Mouse (Mus musculus): ENCODE measurements around the gene Ntrk2.
A peak's percentile ranks its signal among the peaks of the same experiment; 100 is the strongest.

The Ntrk2 gene

DNA sequence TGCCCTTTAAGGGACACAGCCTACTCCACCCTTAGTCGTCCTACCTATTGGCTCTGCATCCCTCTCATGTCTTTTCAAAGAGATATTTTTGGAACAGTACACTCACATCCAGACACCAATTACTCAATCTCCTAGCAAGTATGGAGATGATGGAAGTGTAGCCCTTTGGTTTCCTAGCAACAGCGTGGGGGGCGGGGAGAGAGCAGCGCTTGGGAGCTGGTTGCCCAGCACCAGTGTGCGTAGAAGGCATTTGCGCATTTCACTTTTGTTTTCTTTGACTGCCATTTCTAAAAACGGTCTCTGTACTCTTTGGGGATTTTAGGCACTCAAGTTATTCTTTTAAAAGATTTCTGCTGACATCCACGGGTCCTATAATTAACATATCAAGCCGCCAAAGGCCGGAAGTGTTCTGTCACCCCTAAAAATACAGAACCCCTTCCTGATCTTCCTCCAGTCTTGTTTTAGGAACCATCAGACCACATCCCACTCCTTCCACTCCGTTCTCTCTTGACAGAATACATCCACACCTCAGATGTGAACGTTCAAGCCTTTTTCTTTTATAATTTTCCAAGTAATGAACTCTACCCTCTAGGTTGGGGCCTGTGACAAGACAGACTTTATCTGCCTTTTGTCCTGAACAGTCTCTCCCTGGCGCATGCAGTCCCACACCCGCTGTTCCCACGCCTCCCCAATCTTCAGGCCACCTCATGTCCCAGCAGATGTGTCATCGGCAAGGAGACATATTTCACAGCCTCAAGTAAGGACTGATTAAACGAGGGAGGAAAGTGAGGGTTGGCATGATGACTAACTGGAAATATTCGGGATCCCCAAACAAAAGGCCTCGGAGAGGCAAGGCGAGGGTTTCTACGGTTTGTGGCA lies 339.5 kb downstream of the Ntrk2 start:
- peak; percentile 55 for DNase-seq

DNA sequence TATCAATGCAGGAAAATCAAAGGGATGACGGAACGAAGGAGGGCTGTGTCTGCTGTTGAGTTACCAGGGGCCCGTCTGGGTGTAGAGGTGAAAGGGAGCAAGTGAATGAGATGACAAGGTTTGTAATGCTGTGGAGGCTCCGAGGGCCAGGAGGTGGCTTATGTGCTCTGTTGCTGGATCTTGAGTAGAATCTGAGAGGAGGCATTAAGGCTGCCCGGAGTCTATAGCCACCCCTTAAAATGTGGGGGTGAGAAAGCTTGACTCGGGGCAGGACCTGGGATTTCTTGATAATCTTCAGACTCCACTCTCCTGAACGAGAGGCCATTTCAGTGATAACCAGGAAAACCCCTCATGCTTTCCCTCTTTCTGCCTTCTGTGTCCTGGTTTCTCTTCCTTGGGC lies 340.2 kb downstream of the Ntrk2 start:
- no peak for DNase-seq

DNA sequence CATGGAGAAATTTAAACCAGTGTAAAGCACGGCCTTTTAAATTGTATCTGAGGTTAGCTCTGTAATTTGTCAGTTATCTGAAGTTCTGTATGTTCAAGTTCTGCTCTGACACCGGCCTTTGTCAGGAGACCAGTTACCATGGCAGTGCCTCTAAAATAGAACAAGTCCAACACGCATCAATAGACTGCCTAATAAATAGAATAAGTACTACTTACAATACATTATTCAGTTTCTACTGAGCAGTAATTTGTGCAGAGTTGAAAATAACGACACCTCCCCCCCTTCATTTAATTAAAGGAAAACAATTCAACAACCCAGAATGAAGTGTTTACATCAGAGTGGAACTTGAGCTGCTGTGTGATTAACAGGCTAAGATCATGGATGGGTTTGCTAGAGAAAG lies 341.6 kb downstream of the Ntrk2 start:
- no peak for DNase-seq

DNA sequence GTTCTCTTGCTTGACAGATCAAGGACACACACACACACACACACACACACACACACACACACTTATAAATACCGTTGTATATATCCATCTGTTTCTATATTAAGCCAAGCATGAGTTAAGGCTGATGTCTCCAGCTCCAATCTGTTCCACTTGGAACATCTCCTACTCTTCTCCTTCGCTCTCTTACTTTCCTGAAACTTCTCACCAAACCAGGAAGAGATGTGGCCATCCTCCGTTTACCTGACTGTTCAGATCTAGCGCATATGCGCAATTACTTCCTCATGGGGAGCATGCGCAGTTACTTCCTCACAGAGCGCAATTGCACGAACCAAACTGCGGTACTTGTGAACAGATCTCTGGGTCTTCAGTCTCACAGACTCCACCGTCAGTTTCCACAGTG lies 342.4 kb downstream of the Ntrk2 start:
- DNase-seq = no peak

DNA sequence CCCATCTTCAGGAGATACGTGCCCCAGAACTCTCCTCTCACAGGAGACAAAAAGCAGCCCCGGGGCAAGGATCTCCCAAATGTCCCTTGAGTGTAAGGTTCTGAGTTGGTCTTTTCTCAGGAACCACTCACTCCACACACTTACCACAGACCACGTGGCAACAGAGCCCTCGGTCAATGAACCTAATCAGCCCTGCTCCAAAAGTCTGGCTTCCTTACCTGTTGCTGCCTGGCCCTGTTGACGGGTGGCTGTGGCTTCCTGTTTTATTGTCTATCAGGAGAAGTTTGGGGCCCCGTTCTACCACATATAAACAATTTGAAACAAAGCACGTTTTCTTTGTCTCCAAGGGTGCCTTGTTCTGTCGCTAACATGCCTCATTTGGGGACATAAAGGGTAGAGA lies 357.6 kb downstream of the Ntrk2 start:
- no peak for DNase-seq

DNA sequence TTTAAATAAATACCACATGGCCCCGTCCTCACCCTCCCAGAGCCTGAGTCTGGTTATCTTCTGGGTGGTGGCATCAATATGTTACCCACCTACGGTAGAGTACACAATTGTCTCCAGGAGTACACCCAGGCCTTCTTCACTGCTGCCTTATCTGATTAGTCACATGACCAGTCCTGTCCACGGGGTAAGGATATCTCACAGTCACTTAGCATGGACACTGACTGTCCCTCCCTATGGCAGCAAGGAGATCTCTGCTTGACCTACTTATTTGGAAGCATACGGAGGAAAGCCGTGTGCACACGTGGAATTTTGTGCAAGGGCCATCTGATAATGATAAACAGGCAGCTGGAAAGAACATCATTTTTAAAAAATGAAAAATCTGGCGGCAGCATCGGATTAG lies 367.5 kb downstream of the Ntrk2 start:
- DNase-seq = no peak

DNA sequence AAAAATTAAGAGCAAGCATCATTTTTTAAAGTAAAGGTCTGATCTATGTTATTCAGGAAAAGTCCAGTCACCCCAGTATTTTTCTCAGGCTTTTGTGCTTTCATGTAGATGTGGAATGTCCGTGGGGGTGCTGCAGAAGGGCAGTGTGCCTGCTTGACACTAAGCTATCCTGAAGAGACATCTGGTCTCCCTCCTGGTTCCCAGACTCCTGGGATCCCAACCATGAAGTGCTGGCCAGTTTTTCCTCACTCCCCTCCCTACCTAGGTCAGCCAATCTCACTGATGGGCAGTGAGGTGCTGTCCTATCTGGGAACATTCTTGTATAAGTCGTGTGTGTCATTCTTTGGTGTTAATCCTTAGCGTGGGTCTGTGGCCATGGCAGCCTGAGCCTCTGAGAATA lies 369.7 kb downstream of the Ntrk2 start:
- DNase-seq = no peak

DNA sequence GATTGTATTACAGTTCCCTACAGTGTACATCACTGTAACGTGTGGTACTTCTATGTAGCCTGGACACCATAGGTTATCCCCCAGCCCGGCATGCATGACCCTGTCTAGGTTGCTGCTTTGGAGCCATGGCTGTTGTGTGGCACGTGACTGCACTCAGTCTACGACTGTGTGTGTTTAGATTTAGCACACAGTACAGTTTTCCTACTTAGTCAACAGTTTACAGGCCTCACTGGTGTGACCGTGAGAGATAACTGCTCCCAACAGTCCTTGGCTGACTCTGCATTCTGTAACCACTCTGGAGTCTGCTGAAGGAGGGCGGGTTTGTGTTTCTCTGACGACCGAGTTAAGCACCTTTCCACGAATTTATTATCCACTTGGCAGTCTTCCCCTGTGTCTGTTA lies 370.1 kb downstream of the Ntrk2 start:
- no peak for DNase-seq

DNA sequence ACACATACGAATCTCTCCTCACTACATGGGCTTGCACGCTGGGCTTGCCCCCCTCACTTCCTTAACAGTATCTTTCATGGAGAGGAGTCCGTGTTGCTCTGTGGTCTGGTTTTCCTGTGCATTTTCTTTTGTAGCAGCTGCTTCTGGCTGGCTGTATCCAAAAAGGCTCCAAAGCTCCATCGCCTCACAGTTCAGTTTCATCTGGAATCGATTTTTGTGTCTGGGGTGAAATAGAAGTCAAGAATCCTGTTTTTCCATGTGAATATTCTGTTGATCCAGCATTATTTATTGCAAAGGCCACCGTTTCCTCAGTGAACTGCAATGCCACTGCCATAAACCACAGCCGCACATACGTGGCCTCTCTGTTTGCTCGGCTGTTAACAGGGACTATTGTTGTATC lies 370.6 kb downstream of the Ntrk2 start:
- DNase-seq = no peak

DNA sequence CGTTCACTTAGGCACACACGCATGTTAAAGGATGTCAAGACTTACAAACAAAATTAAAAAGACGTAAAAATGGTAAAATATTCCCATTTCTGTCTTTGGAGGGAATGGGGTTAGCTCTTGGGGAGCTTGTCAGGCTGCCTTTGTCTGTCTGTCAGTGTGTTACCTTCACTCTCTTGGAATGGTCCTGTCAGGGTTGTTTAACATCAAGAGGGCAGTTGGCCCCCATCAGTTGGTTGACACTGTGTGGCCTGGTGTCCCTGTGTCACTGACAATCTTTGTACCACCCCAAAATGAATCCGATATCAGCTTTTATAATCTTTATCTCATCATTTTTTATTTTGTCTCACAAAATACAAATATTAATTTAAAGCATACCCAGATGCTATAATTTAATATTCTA lies 373.6 kb downstream of the Ntrk2 start:
- DNase-seq = no peak

DNA sequence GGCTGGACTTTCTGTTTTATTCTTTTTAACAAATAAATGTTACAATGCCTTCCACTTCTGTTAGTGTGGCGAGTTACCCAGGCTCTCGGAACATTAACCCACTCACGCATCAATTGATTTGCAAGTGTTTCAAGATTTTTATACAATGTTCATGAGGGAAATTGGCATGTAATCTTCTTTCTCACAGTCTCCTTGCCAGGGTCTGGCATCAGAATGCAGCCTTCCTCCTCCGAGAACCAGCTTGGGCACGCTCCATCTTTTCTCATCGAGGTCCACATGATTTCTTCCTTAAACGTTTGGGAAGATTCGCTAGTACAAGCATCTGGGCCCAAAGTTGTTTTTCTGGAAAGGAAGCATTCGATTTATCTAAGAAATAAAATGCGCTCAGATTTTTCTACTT lies 374.4 kb downstream of the Ntrk2 start:
- DNase-seq = no peak

DNA sequence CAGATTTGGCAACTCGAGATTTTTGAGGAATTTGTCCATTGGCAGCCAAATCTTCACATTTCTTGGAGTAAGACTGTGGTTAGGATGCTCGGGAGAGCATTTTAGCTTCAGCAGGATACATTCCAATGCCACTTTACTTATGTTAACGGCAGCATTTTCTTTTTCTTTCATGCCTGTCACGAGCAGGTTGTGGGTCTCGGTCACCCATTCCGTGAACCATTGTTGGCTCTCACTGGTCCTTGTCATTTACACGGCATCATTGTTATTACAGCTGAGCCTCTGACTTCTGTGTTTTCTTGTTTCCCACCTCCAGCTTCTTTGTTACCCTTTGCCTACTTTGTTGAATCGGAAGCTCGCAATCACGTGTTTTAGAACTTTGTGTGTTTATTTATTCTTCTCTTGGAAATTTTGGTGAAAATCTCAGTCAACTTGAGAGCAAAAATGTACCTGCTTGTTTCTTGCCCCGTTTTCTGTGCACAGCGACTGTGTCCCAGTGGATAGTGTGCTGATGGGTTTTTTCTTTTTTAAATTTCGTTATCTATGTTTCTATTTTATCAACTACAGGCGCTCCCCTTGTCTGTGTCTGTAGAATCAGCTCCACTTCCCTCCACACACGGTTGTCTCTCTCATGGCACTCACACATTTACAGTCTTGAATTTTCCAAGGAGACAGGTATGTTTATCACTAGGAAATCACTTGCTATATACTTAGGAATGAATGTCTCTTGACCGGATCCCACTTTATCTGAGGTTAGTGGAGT lies 375.0 kb downstream of the Ntrk2 start:
- no peak for DNase-seq

DNA sequence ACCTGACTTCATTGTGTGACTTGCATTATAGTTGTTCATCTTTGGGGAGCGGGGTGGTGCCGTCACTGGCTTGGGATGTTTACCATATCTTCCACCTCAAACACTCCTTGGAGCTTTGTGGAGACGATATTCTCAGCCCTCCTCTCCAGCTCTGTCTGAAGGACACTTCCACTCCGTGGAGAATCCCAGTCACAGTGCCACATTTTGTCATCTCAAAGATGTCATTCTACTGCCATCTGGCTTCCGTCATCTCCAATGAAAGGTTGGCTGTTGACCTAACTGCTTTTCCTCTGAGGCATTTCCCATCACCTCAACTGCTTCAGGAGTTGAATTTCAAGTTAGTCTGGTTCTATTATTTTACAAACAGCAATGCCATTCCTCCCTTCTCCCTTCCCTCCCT lies 376.3 kb downstream of the Ntrk2 start:
- no peak for DNase-seq

All from lung, postnatal 10 days (tissue).